Mouse (Mus musculus) limb, embryonic 12.5 days (tissue): ENCODE measurements at regions not wholly inside any gene's neighbourhood (a gene's known extent, or its start where the extent isn't known, plus 50 kb on each side); places are given as distances from the start of the nearest gene placed in this dataset.

ENCODE experiments used
- ATAC-seq: fragments of 200-750 bp; cut with Nextera tagmentation; 2 replicates; pipeline ENCODE4 v1.8.0; 2017; ENCODE audit warnings: low read depth, moderate TSS enrichment; ENCODE audit not compliant: insufficient number of reproducible peaks, insufficient read depth, low FRiP score, low TSS enrichment
- H3K27ac ChIP-seq: fragments of 300-500 bp; sonication (generic); 2 replicates; pipeline ENCODE4 v1.5.1; 2016; ENCODE audit warnings: mild to moderate bottlenecking, moderate library complexity
- H3K27me3 ChIP-seq: fragments of 300-500 bp; sonication (generic); 2 replicates; pipeline ENCODE4 v1.6.1; 2016; ENCODE audit warnings: mild to moderate bottlenecking, moderate library complexity
- H3K36me3 ChIP-seq: fragments of 300-500 bp; sonication (generic); 2 replicates; pipeline ENCODE4 v1.6.1; 2016; ENCODE audit warnings: mild to moderate bottlenecking, moderate library complexity
- H3K4me1 ChIP-seq: fragments of 300-500 bp; sonication (generic); replicated peaks from 2 replicates; pipeline ENCODE4 v1.6.1; 2016
- H3K4me2 ChIP-seq: fragments of 300-500 bp; sonication (generic); 2 replicates; pipeline ENCODE4 v1.6.1; 2016; ENCODE audit warnings: mild to moderate bottlenecking, moderate library complexity
- H3K4me3 ChIP-seq: fragments of 300-500 bp; sonication (generic); replicated peaks from 2 replicates; pipeline ENCODE4 v1.5.1; 2016; ENCODE audit warnings: mild to moderate bottlenecking
- H3K9ac ChIP-seq: fragments of 300-500 bp; sonication (generic); replicated peaks from 2 replicates; pipeline ENCODE4 v1.6.1; 2016; ENCODE audit warnings: mild to moderate bottlenecking, moderate library complexity
- H3K9me3 ChIP-seq: fragments of 300-500 bp; sonication (generic); 2 replicates; pipeline ENCODE4 v1.6.1; 2016; ENCODE audit warnings: mild to moderate bottlenecking, moderate library complexity
- WGBS: fragments of 180-500 bp; shearing (Covaris S2); methylation state at CpG from one replicate; pipeline ENCODE4 v1.1.7; 2016; 5-methylcytosine and 5-hydroxymethylcytosine counted together

DNA sequence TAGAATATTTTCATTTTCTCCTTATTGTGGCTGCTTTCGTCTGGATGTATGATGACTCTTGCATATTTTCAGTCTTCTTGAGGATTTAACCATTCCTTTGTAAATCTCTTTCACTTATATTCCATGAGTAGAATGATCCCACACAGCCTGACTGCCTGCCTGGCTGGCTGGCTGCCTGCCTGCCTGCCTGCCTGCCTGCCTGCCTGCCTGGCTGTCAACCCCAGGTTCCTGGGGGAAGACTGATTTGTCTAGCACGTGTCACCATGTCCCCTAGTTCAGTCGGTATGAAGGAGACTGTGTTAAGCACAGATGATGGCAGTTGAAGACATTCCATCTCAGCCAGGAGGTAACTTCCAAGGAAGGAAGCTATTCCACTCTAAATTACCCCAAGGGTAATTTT lies 370.8 kb downstream of the Nkx6-1 start:
- Histone ChIP-seq H3K9ac (no peak overlapping the region), H3K9me3 (no peaks in the 10 kb centered on the region), H3K36me3 (no peaks in the 10 kb centered on the region), H3K27me3 (no peaks in the 10 kb centered on the region), H3K4me2 (no peak overlapping the region), H3K4me3 (no peak overlapping the region), H3K4me1 (peaks cover 3% of the 10 kb centered on the region; the same call in 1 of the 2 replicates), H3K27ac (no peak overlapping the region)
- ATAC-seq: no peak
- WGBS: 52% methylated on average over 3 of the region's 3 CpGs

DNA sequence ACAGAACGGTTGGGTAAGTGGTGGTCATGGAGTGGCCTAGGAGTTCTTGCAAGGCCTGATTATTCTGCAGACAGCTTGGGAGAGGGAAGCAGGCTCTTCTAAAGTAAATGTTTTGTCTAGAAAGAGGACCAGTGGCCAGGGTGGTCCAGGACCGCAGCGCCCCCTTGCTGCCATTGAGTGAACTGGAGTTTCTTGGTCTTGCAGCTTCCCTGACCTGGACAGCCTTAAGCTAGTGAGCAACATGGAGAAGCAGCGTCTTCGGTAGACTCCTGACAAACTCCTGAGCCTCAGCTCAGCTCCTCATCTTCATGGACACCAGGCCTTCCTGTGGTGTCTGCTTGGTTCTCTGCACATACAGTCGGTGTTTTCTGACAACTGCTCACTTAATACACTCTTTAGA lies 376.4 kb downstream of the Nkx6-1 start:
- H3K4me1 ChIP-seq: no peaks in the 10 kb centered on the region
- no peak for ATAC-seq
- 56% methylated on average over 6 of the region's 6 CpGs for WGBS

DNA sequence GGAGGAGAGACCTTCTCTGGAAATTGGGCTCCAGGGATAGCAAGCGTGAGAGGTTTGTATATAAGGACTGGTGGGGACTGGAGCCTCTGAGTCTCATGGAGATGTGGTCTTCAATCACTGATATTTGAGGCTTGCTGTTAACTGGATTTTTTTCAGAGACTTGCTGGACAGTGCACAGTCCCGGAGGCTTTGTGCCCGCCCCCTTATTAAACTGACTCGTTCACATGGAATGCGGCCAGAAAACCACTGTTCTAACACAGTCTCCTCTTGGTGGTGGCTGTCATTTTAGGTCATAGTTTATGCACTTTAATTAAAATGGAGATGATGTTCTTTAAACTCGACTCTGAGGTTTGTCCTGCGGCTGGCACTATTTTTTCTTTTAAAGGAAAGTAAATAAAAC lies 378.9 kb downstream of the Nkx6-1 start:
- WGBS: 55% methylated on average over 7 of the region's 7 CpGs
- no peaks in the 10 kb centered on the region for H3K27me3 ChIP-seq
- H3K9ac ChIP-seq: no peak overlapping the region
- H3K36me3 ChIP-seq: no peaks in the 10 kb centered on the region
- H3K4me1 ChIP-seq: no peaks in the 10 kb centered on the region
- H3K4me3 ChIP-seq: no peak overlapping the region
- H3K4me2 ChIP-seq: no peak overlapping the region
- ATAC-seq: no peak
- no peak overlapping the region for H3K27ac ChIP-seq
- H3K9me3 ChIP-seq: no peaks in the 10 kb centered on the region

More for the DNA sequence above, 376.4 kb downstream of the Nkx6-1 start:
- H3K9ac ChIP-seq: no peak overlapping the region
- no peak overlapping the region for H3K4me3 ChIP-seq
- no peaks in the 10 kb centered on the region for H3K27me3 ChIP-seq
- no peak overlapping the region for H3K4me2 ChIP-seq
- no peaks in the 10 kb centered on the region for H3K36me3 ChIP-seq
- no peak overlapping the region for H3K27ac ChIP-seq
- H3K9me3 ChIP-seq: no peaks in the 10 kb centered on the region

DNA sequence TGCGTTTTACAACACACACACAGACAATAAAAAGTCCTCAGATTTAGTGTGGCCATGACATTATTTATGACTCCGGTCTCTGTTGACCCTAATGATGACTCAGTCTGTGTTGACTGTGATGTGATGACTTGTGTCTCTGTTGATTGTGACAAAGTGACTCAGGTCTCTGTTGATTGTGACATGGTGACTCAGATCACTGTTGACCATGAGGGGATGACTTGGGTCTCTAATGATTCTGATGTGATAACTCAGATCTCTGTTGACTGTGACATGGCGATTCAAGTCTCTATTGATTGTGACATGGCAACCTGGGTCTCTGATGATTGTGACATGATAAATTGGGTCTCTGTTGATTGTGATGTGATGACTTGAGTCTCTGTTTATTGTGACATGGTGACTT lies 405.0 kb downstream of the Gpat3 start:
- Histone ChIP-seq H3K36me3 (no peaks in the 10 kb centered on the region), H3K27me3 (no peaks in the 10 kb centered on the region), H3K4me2 (no peak overlapping the region), H3K9ac (no peak overlapping the region), H3K4me1 (no peaks in the 10 kb centered on the region), H3K4me3 (no peak overlapping the region), H3K27ac (no peak overlapping the region), H3K9me3 (no peaks in the 10 kb centered on the region)
- ATAC-seq: no peak
- WGBS: 86% methylated on average over 3 of the region's 3 CpGs

DNA sequence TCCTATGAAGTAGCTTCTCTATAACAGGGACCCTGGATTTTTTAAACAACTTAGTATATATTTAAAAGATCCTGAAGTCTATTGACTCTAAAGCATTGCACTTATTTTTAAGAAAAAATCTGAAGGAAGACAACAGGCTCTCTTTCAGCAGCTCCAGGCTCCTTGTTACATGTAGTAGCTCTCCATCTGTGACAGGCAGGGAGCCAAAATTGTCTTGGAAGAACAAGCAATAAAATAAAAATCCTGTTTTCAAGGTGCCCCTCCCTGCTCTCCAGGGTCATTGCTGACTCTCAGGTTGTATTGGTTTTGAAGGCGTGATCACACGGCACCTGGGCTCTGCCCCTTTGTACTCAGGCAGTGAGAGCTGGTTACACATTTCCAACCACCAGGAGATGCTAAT lies 397.1 kb downstream of the Gpat3 start:
- no peak overlapping the region for H3K9ac ChIP-seq

DNA sequence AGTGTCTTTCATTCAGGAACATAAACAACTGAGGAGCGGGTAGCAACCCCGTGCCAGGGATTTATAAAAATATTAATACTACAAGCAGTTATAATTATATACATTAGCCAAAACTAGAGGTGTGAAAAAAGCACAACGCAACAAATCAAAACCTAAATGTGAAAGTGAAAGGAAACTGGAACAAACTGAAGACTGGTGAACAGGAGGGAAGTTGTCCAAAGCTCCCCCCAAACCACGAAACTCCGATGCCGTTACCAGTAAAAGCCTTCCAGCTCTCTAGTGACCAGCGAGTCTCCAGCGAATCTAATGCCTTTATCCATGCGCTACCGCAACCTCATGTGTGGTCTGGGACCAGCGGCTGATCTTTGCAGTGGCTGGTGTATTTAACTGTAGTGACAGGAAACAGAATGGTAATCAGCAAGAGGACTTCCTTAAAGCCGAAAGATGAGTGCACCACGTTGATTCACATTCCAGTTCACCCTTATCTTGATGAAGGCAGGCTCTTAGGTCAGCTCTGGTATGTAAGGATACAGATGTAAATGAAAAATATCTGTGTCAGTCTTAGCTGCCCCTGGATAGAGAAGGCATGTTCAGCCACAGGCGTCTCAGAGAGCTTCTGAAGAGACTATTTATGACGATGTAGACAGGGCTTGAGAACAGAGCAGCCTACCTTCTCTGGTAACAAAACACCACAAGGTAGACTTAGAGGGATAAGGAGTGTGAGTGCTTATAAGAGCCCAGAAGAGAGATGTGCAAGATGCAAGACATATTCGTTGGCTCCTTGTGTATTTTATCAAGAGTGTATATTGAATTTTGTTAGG lies 394.0 kb downstream of the Gpat3 start:
- Histone ChIP-seq H3K4me3 (no peak overlapping the region), H3K4me1 (peaks cover 3% of the 10 kb centered on the region; the same call in 1 of the 2 replicates), H3K36me3 (no peaks in the 10 kb centered on the region), H3K27me3 (no peaks in the 10 kb centered on the region), H3K9me3 (no peaks in the 10 kb centered on the region), H3K4me2 (no peak overlapping the region), H3K9ac (no peak overlapping the region), H3K27ac (no peak overlapping the region)
- ATAC-seq: no peak
- WGBS: 72% methylated on average over 16 of the region's 16 CpGs

More for the DNA sequence above, 397.1 kb downstream of the Gpat3 start:
- WGBS: 78% methylated on average over 2 of the region's 2 CpGs
- Histone ChIP-seq H3K4me3 (no peak overlapping the region), H3K4me1 (no peaks in the 10 kb centered on the region), H3K4me2 (no peak overlapping the region), H3K27me3 (no peaks in the 10 kb centered on the region), H3K36me3 (no peaks in the 10 kb centered on the region), H3K27ac (no peak overlapping the region), H3K9me3 (no peaks in the 10 kb centered on the region)
- no peak for ATAC-seq

DNA sequence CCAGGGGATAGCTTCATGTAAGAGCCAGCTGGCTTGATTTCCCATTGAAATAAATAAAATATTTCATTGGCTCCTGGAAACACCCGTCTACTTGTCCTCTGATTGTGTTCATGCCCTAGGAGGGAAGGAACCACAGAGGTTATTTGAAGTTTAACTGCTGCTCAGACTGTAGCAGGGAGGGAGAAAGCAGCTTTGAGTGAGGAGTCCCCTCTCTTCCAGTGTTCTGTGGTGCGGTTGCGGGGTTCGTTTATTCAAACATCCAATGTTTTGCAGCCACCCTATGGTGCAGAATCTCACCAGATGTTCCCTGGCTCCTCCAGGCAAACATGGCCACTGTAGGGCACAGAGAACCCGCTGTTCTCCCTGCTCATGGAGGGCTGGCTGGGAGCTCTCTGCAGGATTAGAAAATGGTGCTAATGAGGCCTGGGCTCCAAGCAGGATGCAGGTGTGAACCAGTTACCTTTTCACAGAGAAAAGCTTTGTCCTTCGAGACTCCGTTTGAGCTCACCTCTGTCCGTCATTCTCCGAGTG lies 390.7 kb downstream of the Gpat3 start:
- Histone ChIP-seq H3K9ac (no peak overlapping the region), H3K36me3 (no peaks in the 10 kb centered on the region), H3K9me3 (0 out of 2 replicates have a peak, but pooled peaks cover 3% of the 10 kb centered on the region), H3K4me1 (peaks cover 3% of the 10 kb centered on the region; the same call in 1 of the 2 replicates), H3K4me3 (no peak overlapping the region), H3K27ac (peak overlapping the region; percentile 59; the same call in 1 of the 2 replicates), H3K4me2 (no peak overlapping the region), H3K27me3 (no peaks in the 10 kb centered on the region)
- peak; percentile 37; the same call in 1 of the 2 replicates for ATAC-seq
- 60% methylated on average over 9 of the region's 9 CpGs for WGBS

DNA sequence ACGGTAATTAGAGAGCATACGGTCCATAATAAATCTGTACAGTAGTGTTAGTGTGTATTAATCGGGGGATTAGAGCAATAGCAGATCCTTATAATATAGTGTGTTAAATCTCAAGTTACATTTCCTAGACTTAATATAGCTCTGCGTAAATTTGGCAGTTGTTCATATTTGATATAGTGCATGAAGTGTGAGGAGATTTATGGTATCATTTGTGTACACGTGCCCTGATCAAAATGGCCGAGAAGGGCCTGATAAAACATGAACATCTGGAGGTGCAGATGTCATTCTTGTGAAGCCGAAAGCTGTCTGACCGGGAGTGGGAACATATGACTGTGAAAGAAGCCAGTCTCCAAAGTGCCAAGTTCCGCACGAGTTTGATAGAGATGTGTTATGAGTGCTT lies 376.9 kb downstream of the Gpat3 start:
- H3K4me1 ChIP-seq: no peaks in the 10 kb centered on the region
- no peak overlapping the region for H3K27ac ChIP-seq
- H3K4me2 ChIP-seq: no peak overlapping the region
- no peaks in the 10 kb centered on the region for H3K9me3 ChIP-seq
- WGBS: 74% methylated on average over 10 of the region's 10 CpGs
- no peaks in the 10 kb centered on the region; the same call in 1 of the 2 replicates for H3K27me3 ChIP-seq
- no peak; the same call in 1 of the 2 replicates for ATAC-seq
- H3K4me3 ChIP-seq: no peak overlapping the region
- H3K9ac ChIP-seq: no peak overlapping the region
- no peaks in the 10 kb centered on the region for H3K36me3 ChIP-seq

DNA sequence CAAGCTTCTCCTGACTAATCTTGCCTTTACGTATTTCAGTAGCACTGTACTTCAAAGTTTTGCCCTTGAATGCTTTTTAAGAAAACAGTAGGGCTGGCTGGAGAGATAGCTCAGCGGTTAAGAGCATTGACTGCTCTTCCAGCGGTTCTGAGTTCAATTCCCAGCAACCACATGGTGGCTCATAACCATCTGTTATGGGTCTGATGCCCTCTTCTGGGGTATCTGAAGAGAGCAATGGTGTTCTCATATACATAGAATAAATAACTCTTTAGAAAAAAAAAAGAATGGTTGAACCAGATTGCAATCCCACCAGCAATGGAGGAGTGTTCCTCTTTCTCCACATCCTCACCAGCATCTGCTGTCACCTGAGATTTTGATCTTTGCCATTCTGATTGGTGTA lies 372.6 kb downstream of the Gpat3 start:
- 89% methylated on average over 3 of the region's 3 CpGs for WGBS
- Histone ChIP-seq H3K4me1 (no peaks in the 10 kb centered on the region), H3K9me3 (no peaks in the 10 kb centered on the region), H3K9ac (no peak overlapping the region), H3K4me2 (no peak overlapping the region), H3K27ac (no peak overlapping the region), H3K27me3 (no peaks in the 10 kb centered on the region; the same call in 1 of the 2 replicates), H3K36me3 (no peaks in the 10 kb centered on the region), H3K4me3 (no peak overlapping the region)
- no peak for ATAC-seq

DNA sequence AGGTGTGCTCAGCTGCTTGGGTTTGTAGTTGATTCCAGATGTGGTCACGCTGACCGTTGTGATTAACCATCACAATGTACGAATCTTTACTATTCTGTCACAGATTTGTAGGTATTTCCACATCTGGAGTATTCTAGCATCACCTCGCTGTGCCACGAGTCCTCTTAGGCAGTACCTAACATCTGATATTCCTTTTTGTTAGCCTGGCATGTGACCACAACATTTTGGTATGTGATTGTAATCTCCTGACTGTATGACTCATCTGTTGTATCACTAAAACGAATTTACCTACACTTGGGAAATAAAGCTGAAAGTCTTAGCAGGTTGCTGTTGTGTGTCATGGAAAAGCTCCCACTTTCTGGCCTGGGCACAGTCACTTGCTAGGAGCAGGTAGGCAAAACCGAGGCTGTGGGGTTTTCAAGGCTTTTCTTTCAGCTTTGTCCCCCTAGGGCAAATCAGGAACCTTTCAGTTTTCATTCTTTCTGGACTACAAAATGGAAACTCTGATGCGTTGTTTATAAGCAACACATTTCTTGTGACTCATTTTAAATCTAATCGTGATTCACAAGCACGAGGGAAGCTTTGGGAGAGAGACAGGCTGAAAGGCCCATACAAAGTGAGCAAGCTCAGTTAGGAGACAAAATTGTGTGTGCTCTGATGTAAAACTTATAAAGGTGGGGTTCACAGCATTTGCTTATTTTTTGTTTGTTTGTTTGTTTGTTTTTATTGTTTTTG lies 371.5 kb downstream of the Gpat3 start:
- WGBS: 79% methylated on average over 10 of the region's 10 CpGs
- Histone ChIP-seq H3K27ac (no peak overlapping the region), H3K4me1 (no peaks in the 10 kb centered on the region), H3K9me3 (no peaks in the 10 kb centered on the region), H3K4me3 (no peak overlapping the region), H3K27me3 (no peaks in the 10 kb centered on the region; the same call in 1 of the 2 replicates), H3K36me3 (no peaks in the 10 kb centered on the region), H3K9ac (no peak overlapping the region), H3K4me2 (no peak overlapping the region)
- ATAC-seq: no peak

DNA sequence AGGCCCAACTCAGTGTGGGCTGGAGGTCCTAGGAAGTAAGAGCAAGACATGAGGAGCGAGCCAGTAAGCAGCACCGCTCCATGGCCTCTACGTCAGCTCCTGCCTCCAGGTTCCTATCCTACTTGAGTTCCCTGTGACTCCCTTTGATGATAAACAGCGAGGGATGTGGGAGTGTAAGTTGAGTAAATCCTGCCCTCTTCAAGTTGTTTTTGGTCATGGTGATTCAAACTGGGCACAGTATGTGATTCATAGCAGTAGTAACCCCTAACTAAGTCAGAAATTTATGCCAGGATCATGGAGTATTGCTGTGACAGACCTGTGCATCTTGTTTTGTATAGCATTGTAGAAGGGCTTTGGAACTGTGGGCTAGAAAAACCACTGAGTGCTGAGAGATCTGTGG lies 366.5 kb downstream of the Gpat3 start:
- Histone ChIP-seq H3K4me1 (no peaks in the 10 kb centered on the region), H3K9me3 (no peaks in the 10 kb centered on the region), H3K27me3 (no peaks in the 10 kb centered on the region), H3K9ac (no peak overlapping the region), H3K4me3 (no peak overlapping the region), H3K4me2 (no peak overlapping the region), H3K36me3 (no peaks in the 10 kb centered on the region), H3K27ac (no peak overlapping the region)
- ATAC-seq: no peak
- 87% methylated on average over 4 of the region's 4 CpGs for WGBS
